Mouse (Mus musculus) heart, adult 11 months (tissue): ENCODE data around the gene Kif24.
"Not testable (repeated sequence)": the region's sequence is repeated elsewhere in the genome, so short reads cannot be mapped to it uniquely, and the experiment has no call there.

Experiments used
- DNase-seq: peaks from one replicate; pipeline ENCODE4 v3.0.0; 2022

The Kif24 gene

GRCm38 (mm10) chr4:41492951-41493350, 28.3 kb upstream of the Kif24 start:
- no peak for DNase-seq

- peak; percentile 99 for DNase-seq
Observed at GRCm38 (mm10) chr4:41481601-41482017, 16.9 kb upstream of the Kif24 start.

- DNase-seq, result peak; percentile 99
Observed at GRCm38 (mm10) chr4:41480254-41480653, 15.6 kb upstream of the Kif24 start.

GRCm38 (mm10) chr4:41479456-41479804, 14.7 kb upstream of the Kif24 start:
- DNase-seq, result peak; percentile 97

- peak; percentile 95 for DNase-seq
Observed at GRCm38 (mm10) chr4:41478751-41479455, 14.2 kb upstream of the Kif24 start.

GRCm38 (mm10) chr4:41477648-41478160, 13.0 kb upstream of the Kif24 start:
- DNase-seq, result peak; percentile 90

GRCm38 (mm10) chr4:41471384-41471689, 6.7 kb upstream of the Kif24 start:
- DNase-seq, result peak; percentile 70

- peak; percentile 92 for DNase-seq
Observed at GRCm38 (mm10) chr4:41470684-41471383, 6.1 kb upstream of the Kif24 start.

GRCm38 (mm10) chr4:41470051-41470683, 5.5 kb upstream of the Kif24 start:
- DNase-seq, result no peak

GRCm38 (mm10) chr4:41469199-41469598, 4.5 kb upstream of the Kif24 start:
- no peak for DNase-seq

- DNase-seq, result peak; percentile 93
Observed at GRCm38 (mm10) chr4:41468396-41469080, 3.9 kb upstream of the Kif24 start.

- DNase-seq, result no peak
Observed at GRCm38 (mm10) chr4:41465287-41465665, 589 bp upstream of the Kif24 start.

GRCm38 (mm10) chr4:41463051-41463738, 1.5 kb downstream of the Kif24 start:
- DNase-seq, result not testable (repeated sequence)

- no peak for DNase-seq
Observed at GRCm38 (mm10) chr4:41460690-41461089, 4.0 kb downstream of the Kif24 start.

- no peak for DNase-seq
Observed at GRCm38 (mm10) chr4:41447595-41447994, 17.1 kb downstream of the Kif24 start.

GRCm38 (mm10) chr4:41442790-41443302, 21.8 kb downstream of the Kif24 start:
- no peak for DNase-seq

GRCm38 (mm10) chr4:41438931-41439330, 25.8 kb downstream of the Kif24 start:
- DNase-seq, result no peak

GRCm38 (mm10) chr4:41416966-41417365, 47.7 kb downstream of the Kif24 start:
- no peak for DNase-seq

GRCm38 (mm10) chr4:41409341-41409740, 55.3 kb downstream of the Kif24 start:
- DNase-seq, result no peak

- DNase-seq, result no peak
Observed at GRCm38 (mm10) chr4:41407353-41407752, 57.3 kb downstream of the Kif24 start.

- peak; percentile 64 for DNase-seq
Observed at GRCm38 (mm10) chr4:41406597-41406996, 58.1 kb downstream of the Kif24 start.

- DNase-seq, result peak; percentile 77
Observed at GRCm38 (mm10) chr4:41401573-41401972, 63.1 kb downstream of the Kif24 start.

- no peak for DNase-seq
Observed at GRCm38 (mm10) chr4:41401167-41401566, 63.5 kb downstream of the Kif24 start.
